In the genomic region with DNA sequence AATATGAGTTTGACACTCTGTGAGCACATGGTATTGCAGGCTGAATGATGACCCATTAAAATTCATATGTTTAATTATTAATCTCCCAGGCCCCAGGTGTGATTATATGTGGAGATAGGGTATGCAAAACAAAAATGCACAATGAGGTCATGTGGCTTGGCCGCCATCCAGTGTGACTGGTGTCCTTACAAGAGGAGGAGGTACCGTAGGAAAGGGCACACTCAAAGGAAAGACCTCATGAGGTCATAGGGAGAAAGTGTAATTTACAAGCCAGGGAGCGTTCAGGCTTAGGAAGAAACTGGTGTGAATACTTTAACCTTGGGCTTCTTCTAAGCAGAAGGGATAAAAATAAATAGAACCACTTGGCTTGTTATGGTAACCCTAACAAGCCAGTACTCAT, we compare ENCODE assay signal across 18 mouse cellular contexts.
DNase-seq lines count a peak whose midpoint lies in the region; ATAC-seq and TF ChIP-seq lines count a peak whose summit lies in the region.
"Had no signal": no experiment of that assay in that cellular context is flagged by ENCODE, and none has a peak within 500 bp of the region (broad histone marks: within the 10 kb centered on the region; RNA-seq: fewer than 3 reads in every experiment).

No protein-coding gene starts in this region.

- H3K4me3 ChIP-seq in neural tube, embryonic 13.5 days = no peak overlapping the region
- H3K4me3 ChIP-seq in neural tube, embryonic 15.5 days (replicated peaks) = no peak overlapping the region
- H3K4me3 ChIP-seq in midbrain, postnatal 0 days (ENCODE audit: low read depth, low read length) = no peak overlapping the region
- H3K4me3 ChIP-seq: erythroblast, embryonic 14.5 days; hindbrain, embryonic 15.5 days; limb, embryonic 15.5 days had no signal

- H3K9me3 ChIP-seq in neural tube, embryonic 13.5 days = no peaks in the 10 kb centered on the region
- H3K9me3 ChIP-seq in neural tube, embryonic 15.5 days (replicated peaks) = no peaks in the 10 kb centered on the region
- H3K9me3 ChIP-seq in midbrain, postnatal 0 days (ENCODE audit: low read length) = no peaks in the 10 kb centered on the region
- H3K9me3 ChIP-seq: hindbrain, embryonic 15.5 days; limb, embryonic 15.5 days had no signal

- peaks cover 7% of the 10 kb centered on the region for H3K27me3 ChIP-seq in neural tube, embryonic 13.5 days
- H3K27me3 ChIP-seq in neural tube, embryonic 15.5 days (replicated peaks) = no peaks in the 10 kb centered on the region
- no peaks in the 10 kb centered on the region for H3K27me3 ChIP-seq in midbrain, postnatal 0 days (ENCODE audit: insufficient read depth, low read length)
- H3K27me3 ChIP-seq: hindbrain, embryonic 15.5 days had no signal

- no peak overlapping the region for H3K27ac ChIP-seq in neural tube, embryonic 13.5 days (replicated peaks)
- no peak overlapping the region for H3K27ac ChIP-seq in neural tube, embryonic 15.5 days (replicated peaks)
- no peak overlapping the region for H3K27ac ChIP-seq in midbrain, postnatal 0 days (ENCODE audit: low read depth, low read length)
- H3K27ac ChIP-seq: hindbrain, embryonic 15.5 days; limb, embryonic 15.5 days had no signal

- H3K9ac ChIP-seq in neural tube, embryonic 13.5 days = no peak overlapping the region
- no peak overlapping the region for H3K9ac ChIP-seq in neural tube, embryonic 15.5 days (replicated peaks)
- H3K9ac ChIP-seq in midbrain, postnatal 0 days (replicated peaks; ENCODE audit: low read length, poor library complexity, severe bottlenecking) = no peak overlapping the region
- H3K9ac ChIP-seq: hindbrain, embryonic 15.5 days; limb, embryonic 15.5 days; liver, postnatal 0 days had no signal

- TF ChIP-seq CTCF in midbrain, postnatal 0 days (IDR thresholded peaks at IDR 0.05) = no peak

- H3K4me1 ChIP-seq in neural tube, embryonic 13.5 days (replicated peaks) = peaks cover 12% of the 10 kb centered on the region
- H3K4me1 ChIP-seq in neural tube, embryonic 15.5 days = no peaks in the 10 kb centered on the region
- no peaks in the 10 kb centered on the region for H3K4me1 ChIP-seq in midbrain, postnatal 0 days (ENCODE audit: insufficient read depth, low read length)
- H3K4me1 ChIP-seq: hindbrain, embryonic 15.5 days had no signal

- peak; percentile 13 for DNase-seq in adrenal gland, postnatal 25 days
- no peak for DNase-seq in adrenal gland, postnatal 4 days (ENCODE audit: low spot score in 2 of 2)
- DNase-seq in kidney, postnatal 10 days = peak; percentile 64
- no peak for DNase-seq in ovary, postnatal 36 days (ENCODE audit: low spot score)
- DNase-seq in B cell, adult 2 months = no peak
- no peak for DNase-seq in midbrain, postnatal 0 days (ENCODE audit: low spot score)
- DNase-seq: cerebellum, adult 18-20 months; liver, postnatal 0 days; thymus, adult 2 months had no signal

- ATAC-seq in neural tube, embryonic 13.5 days (ENCODE audit: low read depth) = 0 out of 2 replicates have a peak, but pooled peaks have one; percentile 32
- no peak for ATAC-seq in neural tube, embryonic 15.5 days (ENCODE audit: low FRiP score)
- ATAC-seq in midbrain, postnatal 0 days (ENCODE audit: low FRiP score) = no peak
- ATAC-seq: activated CD4-positive, CD25-positive, alpha-beta regulatory T cell, adult 4 months; forebrain, embryonic 14.5 days; intestine, postnatal 0 days; liver, postnatal 0 days had no signal

- no peaks in the 10 kb centered on the region for H3K36me3 ChIP-seq in neural tube, embryonic 13.5 days
- no peaks in the 10 kb centered on the region for H3K36me3 ChIP-seq in neural tube, embryonic 15.5 days
- no peaks in the 10 kb centered on the region for H3K36me3 ChIP-seq in midbrain, postnatal 0 days (ENCODE audit: insufficient read depth, low read length)
- H3K36me3 ChIP-seq: hindbrain, embryonic 15.5 days; limb, embryonic 15.5 days had no signal

- WGBS in neural tube, embryonic 13.5 days = 55% methylated on average over 3 of the region's 3 CpGs
- 49% methylated on average over 3 of the region's 3 CpGs for WGBS in neural tube, embryonic 15.5 days
- 69% methylated on average over 3 of the region's 3 CpGs for WGBS in midbrain, postnatal 0 days

- no peak overlapping the region for H3K4me2 ChIP-seq in neural tube, embryonic 13.5 days
- H3K4me2 ChIP-seq in neural tube, embryonic 15.5 days = no peak overlapping the region
- no peak overlapping the region for H3K4me2 ChIP-seq in midbrain, postnatal 0 days (ENCODE audit: low read depth, low read length, poor library complexity, severe bottlenecking)
- H3K4me2 ChIP-seq: heart, embryonic 11.5 days; hindbrain, embryonic 15.5 days; limb, embryonic 15.5 days had no signal

Comparison
In these comparisons a context has a peak if more than half of its experiments do, and no peak if none do; other contexts are left out.
1. DNase-seq: peak in adrenal gland, postnatal 25 days (single experiment) and kidney, postnatal 10 days (single experiment); none in adrenal gland, postnatal 4 days (0 of 2), ovary, postnatal 36 days (single experiment), B cell, adult 2 months (0 of 2) and midbrain, postnatal 0 days (single experiment).